Mouse (Mus musculus): ENCODE results near the gene Pnpo.

Gene Pnpo

DNA sequence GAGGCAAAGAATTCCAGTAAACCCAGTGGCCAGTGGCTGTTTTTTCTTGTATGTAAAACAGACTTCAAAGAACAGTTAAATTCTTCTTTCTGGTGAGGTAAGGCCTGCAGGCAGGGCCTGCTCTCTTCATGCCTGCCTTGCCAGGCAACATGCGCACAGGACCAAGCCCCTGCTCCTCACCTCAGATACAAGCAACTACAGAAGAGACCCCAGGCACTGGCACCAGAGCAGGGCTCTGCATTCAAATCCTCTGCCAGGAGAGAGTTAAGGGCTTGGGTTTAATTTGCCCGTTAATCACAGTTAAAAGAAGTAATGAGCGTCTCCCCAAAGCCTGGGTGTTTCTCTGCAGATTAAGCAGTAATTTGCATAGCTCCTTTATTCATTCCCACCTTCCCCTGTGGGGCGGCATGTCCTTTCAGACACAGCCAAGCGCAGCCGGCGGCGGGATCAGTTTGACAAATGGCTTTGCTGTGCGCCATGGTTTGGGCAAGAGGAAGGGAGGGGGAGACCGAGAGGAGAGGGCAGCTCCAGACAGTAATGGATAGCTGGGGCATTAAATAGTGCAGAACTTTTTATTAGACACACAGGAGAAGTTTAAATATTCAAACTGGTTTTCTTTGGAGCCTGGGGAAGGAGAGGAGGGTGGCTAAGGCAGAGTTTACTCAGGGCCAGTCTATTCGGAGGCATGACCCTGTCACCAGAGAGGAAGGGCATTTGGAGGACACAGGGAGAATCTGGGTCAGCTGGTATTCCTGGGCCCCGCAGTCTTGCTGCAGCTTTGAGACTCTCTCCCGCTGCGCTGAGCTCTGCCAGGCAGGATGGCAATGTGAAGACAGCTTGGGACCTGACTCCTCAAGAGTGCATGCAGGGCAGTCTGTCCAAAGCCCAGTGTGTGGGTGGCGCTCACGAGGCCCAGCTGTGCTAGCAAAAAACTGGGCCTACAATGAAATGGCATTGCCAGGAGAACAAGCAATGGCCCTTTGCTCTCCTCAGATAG is 40.8 kb downstream of the Pnpo start:
- no peak for DNase-seq

DNA sequence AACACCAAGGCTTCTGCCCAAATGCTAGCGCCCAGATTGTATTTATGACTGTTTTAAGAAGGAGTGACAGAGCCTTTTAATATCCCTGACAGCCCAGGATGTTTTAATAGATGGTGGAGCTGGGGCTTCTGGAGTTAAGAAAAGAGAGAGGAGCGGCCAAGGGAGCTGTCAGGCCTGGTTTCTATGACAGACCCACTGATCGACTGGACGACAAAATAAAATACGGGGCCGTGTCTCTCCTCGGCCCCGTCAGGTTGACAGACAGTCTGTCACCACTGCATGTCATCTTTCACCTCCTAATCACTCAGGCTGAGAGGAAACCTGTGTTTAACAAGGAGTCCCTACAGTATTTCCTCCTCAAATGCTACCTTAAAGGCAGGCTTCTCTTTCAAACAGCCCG is 42.5 kb downstream of the Pnpo start:
- DNase-seq = no peak

- no peak for DNase-seq
Measured at GRCm38 (mm10) chr11:96899449-96900306, 44.1 kb downstream of the Pnpo start.

DNA sequence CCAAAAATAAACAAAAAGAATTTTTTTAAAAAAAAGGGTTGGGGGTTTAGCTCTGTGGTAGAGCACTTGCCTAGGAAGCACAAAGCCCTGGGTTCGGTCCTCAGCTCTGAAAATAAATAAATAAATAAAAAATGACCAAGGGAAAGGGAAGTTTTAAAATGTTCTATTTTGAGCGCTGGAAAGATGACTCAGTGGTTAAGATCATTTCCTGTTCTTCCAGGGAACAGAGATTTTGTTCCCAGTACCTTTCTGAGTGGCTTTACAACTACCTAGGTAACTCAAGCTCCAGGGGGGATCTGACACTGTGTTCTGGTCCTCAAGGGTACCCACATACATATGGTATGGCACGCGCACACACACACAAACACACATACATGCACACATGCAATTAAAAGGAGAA is 47.9 kb downstream of the Pnpo start:
- DNase-seq = no peak

- no peak for DNase-seq
Measured at GRCm38 (mm10) chr11:96893203-96893842, 50.5 kb downstream of the Pnpo start.

- DNase-seq = no peak
Measured at GRCm38 (mm10) chr11:96891784-96892527, 51.8 kb downstream of the Pnpo start.
